Mouse (Mus musculus): ENCODE measurements around the gene Smg1.
"Not testable (repeated sequence)": the region's sequence is repeated elsewhere in the genome, so short reads cannot be mapped to it uniquely, and the experiment has no call there.

DNA sequence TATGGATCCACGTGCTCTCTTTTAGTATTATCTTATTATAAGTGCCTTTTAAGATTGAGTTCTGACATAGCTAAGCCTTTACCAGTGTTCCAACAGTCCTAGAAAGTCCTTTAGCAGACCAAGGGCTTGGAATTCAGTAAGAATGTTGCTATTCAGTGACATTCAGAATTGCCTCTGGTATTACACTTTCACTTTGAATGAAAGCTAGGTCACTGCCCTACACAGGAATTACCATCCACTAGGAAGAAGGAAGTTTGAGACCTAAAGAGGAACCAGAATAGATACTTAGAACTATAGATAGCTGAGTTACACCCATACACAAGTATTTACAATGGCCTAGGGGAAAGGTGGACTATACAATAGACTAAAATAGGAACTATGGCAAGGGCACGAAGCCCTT is 73.3 kb downstream of the Smg1 start:
- TF ChIP-seq GATA1, TAL1 (IDR thresholded peaks at IDR 0.05; ENCODE audit: low read length): not testable (repeated sequence)
